Mouse (Mus musculus) hindbrain, embryonic 16.5 days (tissue): ENCODE results near the gene Pex6. TPM values are rescaled to one million over a fixed set of nuclear protein-coding genes. Genes with fewer than 3 reads are reported as not detected.
A peak's percentile ranks its signal among the peaks of the same experiment; 100 is the strongest.

Experiments used
- ATAC-seq: fragments of 200-750 bp; cut with Nextera tagmentation; 2 replicates; pipeline ENCODE4 v1.8.0; 2017; ENCODE audit warnings: moderate TSS enrichment, moderate library complexity
- H3K27ac ChIP-seq: fragments of 300-500 bp; sonication (generic); 2 replicates; pipeline ENCODE4 v1.5.1; 2014; ENCODE audit warnings: low read depth, mild to moderate bottlenecking, control low read depth, low read length, moderate library complexity
- H3K27me3 ChIP-seq: fragments of 300-500 bp; sonication (generic); replicated peaks from 2 replicates; pipeline ENCODE4 v1.6.1; 2014; ENCODE audit warnings: low read length; ENCODE audit not compliant: control insufficient read depth, insufficient read depth
- H3K36me3 ChIP-seq: fragments of 300-500 bp; sonication (generic); 2 replicates; pipeline ENCODE4 v1.6.1; 2014; ENCODE audit warnings: mild to moderate bottlenecking, low read length, moderate library complexity, mixed read lengths; ENCODE audit not compliant: control insufficient read depth, insufficient read depth
- H3K4me1 ChIP-seq: fragments of 300-500 bp; sonication (generic); 2 replicates; pipeline ENCODE4 v1.6.1; 2014; ENCODE audit warnings: low read depth, low read length; ENCODE audit not compliant: control insufficient read depth, insufficient read depth
- H3K4me2 ChIP-seq: fragments of 300-500 bp; sonication (generic); 2 replicates; pipeline ENCODE4 v1.6.1; 2014; ENCODE audit warnings: mild to moderate bottlenecking, low read length, control low read depth, moderate library complexity
- H3K4me3 ChIP-seq: fragments of 300-500 bp; sonication (generic); 2 replicates; pipeline ENCODE4 v1.5.1; 2014; ENCODE audit warnings: mild to moderate bottlenecking, low read length, control low read depth, moderate library complexity
- H3K9ac ChIP-seq: fragments of 300-500 bp; sonication (generic); 2 replicates; pipeline ENCODE4 v1.6.1; 2014; ENCODE audit warnings: low read depth, mild to moderate bottlenecking, control low read depth, low read length, moderate library complexity
- H3K9me3 ChIP-seq: fragments of 300-500 bp; sonication (generic); 2 replicates; pipeline ENCODE4 v1.6.1; 2014; ENCODE audit warnings: mild to moderate bottlenecking, low read length, moderate library complexity; ENCODE audit not compliant: control insufficient read depth
- WGBS: fragments of 180-500 bp; shearing (Covaris S2); extraction: QIAGEN DNeasy Blood & Tissue Kit; methylation state at CpG from one replicate; pipeline ENCODE4 v1.1.7; 2014; 5-methylcytosine and 5-hydroxymethylcytosine counted together
- polyA plus RNA-seq: library from polyadenylated mRNA; unstranded; fragments of >200 nt; fragmentation: Nextera tagmentation; extraction: Ambion mirVana; gene quantifications from 2 replicates; pipeline ENCODE4 v1.2.1, GENCODE M21; 2015

The Pex6 gene
- polyA plus RNA-seq, 1 experiment from 2014 or later, result 23.0 TPM

DNA sequence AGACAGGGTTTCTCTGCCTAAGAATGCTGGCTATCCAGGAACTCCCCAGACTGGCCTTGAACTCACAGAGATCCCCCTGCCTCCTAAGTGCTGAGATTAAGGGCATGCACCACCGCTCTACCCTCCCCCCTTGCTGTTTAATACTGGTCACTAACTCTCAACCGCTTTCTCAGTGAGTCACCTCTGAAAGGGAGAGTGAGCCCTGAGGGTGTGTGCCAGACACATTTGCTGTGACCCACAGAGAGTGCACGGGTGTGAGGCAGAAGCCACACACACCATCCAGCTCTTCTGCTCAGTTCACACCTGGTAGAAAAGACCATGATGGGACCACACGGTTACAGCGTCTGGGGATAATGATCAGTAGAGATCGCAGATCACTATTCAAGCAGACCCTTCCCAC lies 12.7 kb upstream of the Pex6 start:
- ATAC-seq, result no peak
- WGBS, result 92% methylated on average over 6 of the region's 6 CpGs
- Histone ChIP-seq H3K36me3 (0 out of 2 replicates have a peak, but pooled peaks cover 3% of the 10 kb centered on the region), H3K9me3 (no peaks in the 10 kb centered on the region), H3K9ac (no peak overlapping the region), H3K27me3 (no peaks in the 10 kb centered on the region), H3K27ac (no peak overlapping the region), H3K4me1 (peaks cover 23% of the 10 kb centered on the region), H3K4me2 (no peak overlapping the region), H3K4me3 (no peak overlapping the region)

DNA sequence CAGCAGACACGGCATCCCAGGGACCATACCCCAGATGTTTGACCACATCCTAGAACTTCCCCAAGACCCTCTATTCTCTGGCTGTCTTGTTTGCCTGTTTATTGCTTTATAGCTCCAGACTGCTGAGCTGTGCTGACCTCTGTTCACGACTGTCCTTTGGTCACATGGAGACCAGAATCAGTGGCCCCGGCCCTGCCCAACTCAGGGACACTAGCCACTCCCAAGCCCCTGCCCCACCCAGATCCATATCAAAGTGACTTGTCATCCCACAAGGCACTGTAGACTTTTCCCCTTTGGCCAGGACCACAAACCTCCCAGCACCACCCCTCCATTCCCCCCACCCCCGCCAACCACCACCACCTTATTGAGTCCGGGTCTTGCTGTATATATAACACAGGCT lies 12.0 kb upstream of the Pex6 start:
- Histone ChIP-seq H3K27me3 (no peaks in the 10 kb centered on the region), H3K4me2 (no peak overlapping the region), H3K27ac (no peak overlapping the region), H3K9me3 (no peaks in the 10 kb centered on the region), H3K36me3 (0 out of 2 replicates have a peak, but pooled peaks cover 3% of the 10 kb centered on the region), H3K9ac (no peak overlapping the region), H3K4me1 (peaks cover 29% of the 10 kb centered on the region), H3K4me3 (no peak overlapping the region)
- WGBS, result 83% methylated on average over 5 of the region's 5 CpGs
- no peak for ATAC-seq

GRCm38 (mm10) chr17:46699912-46700311 lies 11.4 kb upstream of the Pex6 start:
- H3K4me3 ChIP-seq, result no peak overlapping the region
- no peak overlapping the region for H3K9ac ChIP-seq
- ATAC-seq, result no peak
- no peak overlapping the region for H3K27ac ChIP-seq
- no peaks in the 10 kb centered on the region for H3K27me3 ChIP-seq
- WGBS, result 93% methylated on average over 3 of the region's 3 CpGs
- H3K4me2 ChIP-seq, result no peak overlapping the region
- H3K4me1 ChIP-seq, result peaks cover 29% of the 10 kb centered on the region
- H3K36me3 ChIP-seq, result 0 out of 2 replicates have a peak, but pooled peaks cover 3% of the 10 kb centered on the region
- no peaks in the 10 kb centered on the region for H3K9me3 ChIP-seq

- 79% methylated on average over 12 of the region's 12 CpGs for WGBS
- H3K4me2 ChIP-seq, result peak overlapping the region; percentile 5; the same call in 1 of the 2 replicates
- no peak for ATAC-seq
- 0 out of 2 replicates have a peak, but pooled peaks cover 3% of the 10 kb centered on the region for H3K36me3 ChIP-seq
- H3K9me3 ChIP-seq, result no peaks in the 10 kb centered on the region
- no peaks in the 10 kb centered on the region for H3K27me3 ChIP-seq
- H3K4me1 ChIP-seq, result peaks cover 31% of the 10 kb centered on the region
- peak overlapping the region; percentile 23; the same call in 1 of the 2 replicates for H3K9ac ChIP-seq
- no peak overlapping the region for H3K27ac ChIP-seq
- H3K4me3 ChIP-seq, result no peak overlapping the region
Measured at GRCm38 (mm10) chr17:46701489-46701888, 9.8 kb upstream of the Pex6 start.

GRCm38 (mm10) chr17:46702100-46702499 lies 9.2 kb upstream of the Pex6 start:
- H3K4me1 ChIP-seq, result peaks cover 31% of the 10 kb centered on the region
- peak overlapping the region; percentile 37; the same call in 1 of the 2 replicates for H3K9ac ChIP-seq
- H3K36me3 ChIP-seq, result 0 out of 2 replicates have a peak, but pooled peaks cover 3% of the 10 kb centered on the region
- no peak overlapping the region for H3K4me2 ChIP-seq
- H3K27ac ChIP-seq, result no peak overlapping the region
- no peaks in the 10 kb centered on the region for H3K27me3 ChIP-seq
- H3K9me3 ChIP-seq, result no peaks in the 10 kb centered on the region
- H3K4me3 ChIP-seq, result no peak overlapping the region
- no peak for ATAC-seq
- WGBS, result 82% methylated on average over 12 of the region's 12 CpGs

GRCm38 (mm10) chr17:46702506-46702905 lies 8.8 kb upstream of the Pex6 start:
- no peak overlapping the region for H3K4me3 ChIP-seq
- H3K9ac ChIP-seq, result no peak overlapping the region; the same call in 1 of the 2 replicates
- H3K36me3 ChIP-seq, result 0 out of 2 replicates have a peak, but pooled peaks cover 3% of the 10 kb centered on the region
- no peaks in the 10 kb centered on the region for H3K27me3 ChIP-seq
- WGBS, result 86% methylated on average over 5 of the region's 5 CpGs
- peaks cover 31% of the 10 kb centered on the region for H3K4me1 ChIP-seq
- ATAC-seq, result no peak
- no peak overlapping the region; the same call in 1 of the 2 replicates for H3K4me2 ChIP-seq
- no peak overlapping the region for H3K27ac ChIP-seq
- H3K9me3 ChIP-seq, result no peaks in the 10 kb centered on the region

DNA sequence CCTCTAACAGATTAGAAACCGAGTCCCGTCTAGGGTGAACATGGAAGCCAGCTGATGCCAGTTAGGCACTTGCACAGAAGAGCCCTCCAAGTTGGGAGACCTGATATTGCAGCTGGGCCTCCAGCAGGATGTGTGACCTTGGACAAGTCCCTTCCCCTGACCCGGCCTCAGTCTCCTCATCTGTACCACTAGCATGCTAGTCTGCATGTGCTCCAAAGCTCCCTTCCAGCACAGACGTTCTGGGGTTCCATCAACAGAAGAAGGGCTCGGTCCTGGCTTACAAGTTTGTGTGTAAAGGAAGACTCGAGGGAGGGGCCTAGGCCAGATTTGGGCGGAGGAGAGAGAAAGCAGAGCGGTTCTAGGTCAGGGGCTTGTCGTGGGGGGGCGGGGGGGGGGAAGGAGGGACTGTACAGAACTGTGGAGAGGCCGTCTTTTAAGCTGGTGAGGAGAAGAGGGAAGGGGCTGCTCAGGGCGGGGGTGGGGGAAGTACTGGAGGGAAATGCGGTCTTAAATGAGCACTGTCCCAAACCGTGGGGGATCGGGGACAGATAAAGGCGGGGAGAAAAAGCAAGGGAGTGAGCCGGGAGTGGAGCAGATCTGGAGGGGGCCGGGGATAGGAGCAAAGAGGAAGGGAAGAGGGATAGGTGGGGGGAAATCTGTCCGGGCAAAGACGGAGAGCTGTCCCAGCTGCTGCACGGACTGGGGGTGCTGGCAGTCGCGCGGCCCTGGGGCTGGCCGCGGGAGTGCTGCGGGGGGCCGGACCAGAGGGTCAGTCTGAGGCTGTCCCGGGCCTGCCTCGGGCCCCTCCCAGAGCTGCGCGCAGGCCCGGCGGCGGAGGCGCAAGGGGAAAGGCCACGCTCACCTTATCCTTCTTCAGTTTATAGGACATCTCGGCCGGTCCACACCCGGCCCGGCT lies 7.0 kb upstream of the Pex6 start:
- H3K9ac ChIP-seq, result peak overlapping the region; percentile 96
- H3K36me3 ChIP-seq, result 0 out of 2 replicates have a peak, but pooled peaks cover 3% of the 10 kb centered on the region
- H3K4me2 ChIP-seq, result peak overlapping the region; percentile 72
- peak; percentile 73; the same call in 1 of the 2 replicates for ATAC-seq
- peak overlapping the region; percentile 86 for H3K27ac ChIP-seq
- H3K4me1 ChIP-seq, result peaks cover 31% of the 10 kb centered on the region
- WGBS, result 5% methylated on average over 35 of the region's 41 CpGs
- H3K4me3 ChIP-seq, result peak overlapping the region; percentile 98
- H3K27me3 ChIP-seq, result no peaks in the 10 kb centered on the region
- H3K9me3 ChIP-seq, result no peaks in the 10 kb centered on the region

GRCm38 (mm10) chr17:46704887-46705835 lies 6.1 kb upstream of the Pex6 start, which contains the start of gene Ppp2r5d:
Gene Ppp2r5d (minus strand): TSS chr17:46705111.
- 1% methylated on average over 48 of the region's 48 CpGs for WGBS
- H3K4me3 ChIP-seq, result peak within 1 kb of the TSS; percentile 98

More at GRCm38 (mm10) chr17:46704887-46705835, 6.1 kb upstream of the Pex6 start, which contains the start of gene Ppp2r5d:
- Histone ChIP-seq H3K36me3 (no peaks in the 10 kb centered on the region), H3K9ac (peak within 1 kb of the TSS; percentile 96), H3K4me1 (peaks cover 31% of the 10 kb centered on the region), H3K27ac (peak within 1 kb of the TSS; percentile 90), H3K27me3 (no peaks in the 10 kb centered on the region), H3K9me3 (no peaks in the 10 kb centered on the region), H3K4me2 (peak within 1 kb of the TSS; percentile 90)
- peak; percentile 96 for ATAC-seq
